Mouse (Mus musculus): ENCODE results near the gene 4930544G11Rik. TPM values are rescaled to one million over a fixed set of nuclear protein-coding genes. Genes with fewer than 3 reads are reported as not detected.

Gene 4930544G11Rik
- not detected in 2 replicates for polyA plus RNA-seq (2011; ENCODE audit: insufficient read depth, insufficient read length, low read depth, missing spikeins)

DNA sequence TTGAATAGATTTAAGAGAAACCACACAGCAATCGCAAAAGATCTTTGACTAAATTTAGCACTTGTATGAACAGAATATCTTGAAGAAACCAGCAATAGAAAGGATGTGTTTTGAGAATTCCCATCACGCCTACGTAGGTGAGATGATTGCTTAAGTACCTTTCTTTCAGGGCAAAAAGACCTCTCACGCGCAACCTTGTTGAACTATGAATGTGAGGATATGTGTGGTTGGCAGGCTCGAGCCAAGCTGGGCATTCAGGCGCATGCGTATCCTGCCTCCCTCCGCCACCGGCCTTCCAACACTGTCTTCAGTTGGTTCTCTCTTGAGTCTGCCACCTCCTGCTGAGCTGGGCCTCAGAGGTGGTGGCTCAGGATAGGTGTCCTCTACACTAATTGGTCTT is at the start of gene 4930544G11Rik:
Gene 4930544G11Rik (plus strand): TSS at position 301 of the 400 bp plus-strand sequence.
- Histone ChIP-seq H3K4me1 (ENCODE audit: control insufficient read depth, insufficient read depth, low read length) (no peaks in the 10 kb centered on the region), H3K9ac (ENCODE audit: low read depth, poor library complexity, severe bottlenecking) (no peak within 1 kb of the TSS), H3K9me3 (replicated peaks; ENCODE audit: control insufficient read depth, insufficient read depth, low read length, poor library complexity, severe bottlenecking) (no peaks in the 10 kb centered on the region), H3K27me3 (ENCODE audit: control insufficient read depth, insufficient read depth, low read length, poor library complexity, severe bottlenecking) (no peaks in the 10 kb centered on the region), H3K36me3 (ENCODE audit: control insufficient read depth, insufficient read depth, low read length, poor library complexity, severe bottlenecking) (no peaks in the 10 kb centered on the region), H3K4me3 (ENCODE audit: low read depth, low read length) (no peak within 1 kb of the TSS), H3K27ac (ENCODE audit: insufficient read depth, low read length) (no peak within 1 kb of the TSS)
- TF ChIP-seq CTCF (IDR thresholded peaks at IDR 0.05; ENCODE audit: low read depth, low read length) (no peak), EP300 (IDR thresholded peaks at IDR 0.05; ENCODE audit: insufficient read depth, low read depth, low read length) (no peak), POLR2A (IDR thresholded peaks at IDR 0.05; ENCODE audit: insufficient read depth, low read length) (no peak)

- H3K9me3 ChIP-seq (replicated peaks; ENCODE audit: control insufficient read depth, insufficient read depth, low read length, poor library complexity, severe bottlenecking): no peaks in the 10 kb centered on the region
- no peaks in the 10 kb centered on the region for H3K4me1 ChIP-seq (ENCODE audit: control insufficient read depth, insufficient read depth, low read length)
- H3K4me3 ChIP-seq (ENCODE audit: low read depth, low read length): no peak overlapping the region
- no peak overlapping the region for H3K27ac ChIP-seq (ENCODE audit: insufficient read depth, low read length)
- H3K9ac ChIP-seq (ENCODE audit: low read depth, poor library complexity, severe bottlenecking): no peak overlapping the region
- TF ChIP-seq CTCF (IDR thresholded peaks at IDR 0.05; ENCODE audit: low read depth, low read length) (no peak), POLR2A (IDR thresholded peaks at IDR 0.05; ENCODE audit: insufficient read depth, low read length) (no peak), EP300 (IDR thresholded peaks at IDR 0.05; ENCODE audit: insufficient read depth, low read depth, low read length) (no peak)
- no peaks in the 10 kb centered on the region for H3K27me3 ChIP-seq (ENCODE audit: control insufficient read depth, insufficient read depth, low read length, poor library complexity, severe bottlenecking)
- H3K36me3 ChIP-seq (ENCODE audit: control insufficient read depth, insufficient read depth, low read length, poor library complexity, severe bottlenecking): peaks cover 4% of the 10 kb centered on the region
Measured at GRCm38 (mm10) chr6:65906657-65907182, 45.7 kb upstream of the 4930544G11Rik start.

- no peak for TF ChIP-seq EP300 (IDR thresholded peaks at IDR 0.05; ENCODE audit: insufficient read depth, low read depth, low read length)
- no peaks in the 10 kb centered on the region for H3K4me1 ChIP-seq (ENCODE audit: control insufficient read depth, insufficient read depth, low read length)
Measured at GRCm38 (mm10) chr6:65915421-65915820, 37.0 kb upstream of the 4930544G11Rik start.

GRCm38 (mm10) chr6:65921703-65922102 is 30.7 kb upstream of the 4930544G11Rik start:
- Histone ChIP-seq H3K36me3 (ENCODE audit: control insufficient read depth, insufficient read depth, low read length, poor library complexity, severe bottlenecking) (no peaks in the 10 kb centered on the region), H3K27ac (ENCODE audit: insufficient read depth, low read length) (no peak overlapping the region), H3K9ac (ENCODE audit: low read depth, poor library complexity, severe bottlenecking) (no peak overlapping the region), H3K4me3 (ENCODE audit: low read depth, low read length) (no peak overlapping the region), H3K27me3 (ENCODE audit: control insufficient read depth, insufficient read depth, low read length, poor library complexity, severe bottlenecking) (no peaks in the 10 kb centered on the region), H3K9me3 (replicated peaks; ENCODE audit: control insufficient read depth, insufficient read depth, low read length, poor library complexity, severe bottlenecking) (no peaks in the 10 kb centered on the region), H3K4me1 (ENCODE audit: control insufficient read depth, insufficient read depth, low read length) (no peaks in the 10 kb centered on the region)
- TF ChIP-seq EP300 (IDR thresholded peaks at IDR 0.05; ENCODE audit: insufficient read depth, low read depth, low read length): no peak
- TF ChIP-seq CTCF (IDR thresholded peaks at IDR 0.05; ENCODE audit: low read depth, low read length): no peak
- TF ChIP-seq POLR2A (IDR thresholded peaks at IDR 0.05; ENCODE audit: insufficient read depth, low read length): no peak

More at GRCm38 (mm10) chr6:65915421-65915820, 37.0 kb upstream of the 4930544G11Rik start:
- Histone ChIP-seq H3K27ac (ENCODE audit: insufficient read depth, low read length) (no peak overlapping the region), H3K27me3 (ENCODE audit: control insufficient read depth, insufficient read depth, low read length, poor library complexity, severe bottlenecking) (no peaks in the 10 kb centered on the region), H3K9me3 (replicated peaks; ENCODE audit: control insufficient read depth, insufficient read depth, low read length, poor library complexity, severe bottlenecking) (no peaks in the 10 kb centered on the region), H3K9ac (ENCODE audit: low read depth, poor library complexity, severe bottlenecking) (no peak overlapping the region), H3K4me3 (ENCODE audit: low read depth, low read length) (no peak overlapping the region), H3K36me3 (ENCODE audit: control insufficient read depth, insufficient read depth, low read length, poor library complexity, severe bottlenecking) (no peaks in the 10 kb centered on the region)

DNA sequence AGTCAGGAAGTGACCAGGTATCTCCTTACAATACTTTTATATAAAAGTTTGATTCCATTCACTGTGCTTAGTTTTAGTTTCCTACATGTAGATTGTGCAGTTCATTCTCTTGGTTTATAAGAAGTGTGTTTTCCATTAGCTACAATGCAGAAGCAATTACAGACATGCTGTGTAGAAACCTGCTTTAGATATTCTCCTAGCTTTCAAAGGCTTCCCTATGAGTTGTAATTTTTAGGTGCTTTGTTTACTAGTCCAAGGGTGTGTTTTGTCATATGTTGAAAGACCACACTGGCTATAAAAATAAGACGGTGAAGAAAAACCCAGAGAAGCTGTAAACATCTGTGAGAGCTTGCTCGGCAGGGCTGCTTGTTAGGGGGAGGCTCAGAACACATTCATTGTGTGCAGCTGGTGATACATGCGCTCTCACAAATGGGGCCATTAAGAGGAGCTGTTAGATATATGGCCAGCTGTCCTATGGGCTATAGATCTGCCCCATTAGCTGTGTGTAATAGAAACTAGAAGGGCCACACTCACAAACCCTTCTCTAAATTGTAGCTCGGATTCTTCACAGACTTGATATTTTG is 28.8 kb upstream of the 4930544G11Rik start:
- TF ChIP-seq POLR2A (IDR thresholded peaks at IDR 0.05; ENCODE audit: insufficient read depth, low read length) (no peak), CTCF (IDR thresholded peaks at IDR 0.05; ENCODE audit: low read depth, low read length) (no peak), EP300 (IDR thresholded peaks at IDR 0.05; ENCODE audit: insufficient read depth, low read depth, low read length) (no peak)
- H3K4me3 ChIP-seq (ENCODE audit: low read depth, low read length): no peak overlapping the region
- no peak overlapping the region for H3K9ac ChIP-seq (ENCODE audit: low read depth, poor library complexity, severe bottlenecking)
- no peaks in the 10 kb centered on the region for H3K36me3 ChIP-seq (ENCODE audit: control insufficient read depth, insufficient read depth, low read length, poor library complexity, severe bottlenecking)
- H3K9me3 ChIP-seq (replicated peaks; ENCODE audit: control insufficient read depth, insufficient read depth, low read length, poor library complexity, severe bottlenecking): no peaks in the 10 kb centered on the region
- no peaks in the 10 kb centered on the region for H3K27me3 ChIP-seq (ENCODE audit: control insufficient read depth, insufficient read depth, low read length, poor library complexity, severe bottlenecking)
- no peak overlapping the region for H3K27ac ChIP-seq (ENCODE audit: insufficient read depth, low read length)
- no peaks in the 10 kb centered on the region for H3K4me1 ChIP-seq (ENCODE audit: control insufficient read depth, insufficient read depth, low read length)

DNA sequence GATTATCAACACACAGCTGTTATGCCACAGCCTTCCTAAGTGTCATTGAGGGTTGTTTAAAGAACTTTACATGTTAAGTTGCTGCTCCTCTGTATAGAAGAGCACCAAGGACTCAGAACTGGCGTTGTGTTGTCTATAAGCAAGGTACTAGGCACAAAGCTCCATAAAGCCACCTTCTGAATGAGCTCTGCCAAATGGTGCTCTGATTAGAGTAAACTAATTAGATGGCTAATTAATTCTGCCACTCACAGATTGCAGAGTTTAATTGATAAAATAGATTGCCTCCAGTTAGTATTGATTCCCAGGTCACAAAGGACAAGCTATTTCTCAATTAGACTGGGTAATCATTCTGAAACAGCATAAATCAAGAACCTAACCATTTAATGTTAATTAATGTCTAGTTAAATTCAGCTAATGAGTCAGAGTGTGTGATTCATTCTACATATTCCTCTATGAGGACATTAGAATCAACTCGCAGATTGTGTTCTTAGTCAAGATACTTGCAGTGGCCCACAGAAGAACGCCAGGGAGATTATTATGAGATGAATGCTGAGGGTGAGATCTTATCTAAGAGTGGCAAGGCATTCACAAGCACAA is 26.6 kb upstream of the 4930544G11Rik start:
- no peak overlapping the region for H3K27ac ChIP-seq (ENCODE audit: insufficient read depth, low read length)
- H3K4me1 ChIP-seq (ENCODE audit: control insufficient read depth, insufficient read depth, low read length): no peaks in the 10 kb centered on the region
- TF ChIP-seq EP300 (IDR thresholded peaks at IDR 0.05; ENCODE audit: insufficient read depth, low read depth, low read length): no peak
- no peak for TF ChIP-seq POLR2A (IDR thresholded peaks at IDR 0.05; ENCODE audit: insufficient read depth, low read length)
- no peak for TF ChIP-seq CTCF (IDR thresholded peaks at IDR 0.05; ENCODE audit: low read depth, low read length)
- H3K4me3 ChIP-seq (ENCODE audit: low read depth, low read length): no peak overlapping the region
- peaks cover 4% of the 10 kb centered on the region; the same call in 1 of the 2 replicates for H3K36me3 ChIP-seq (ENCODE audit: control insufficient read depth, insufficient read depth, low read length, poor library complexity, severe bottlenecking)
- no peak overlapping the region for H3K9ac ChIP-seq (ENCODE audit: low read depth, poor library complexity, severe bottlenecking)
- H3K27me3 ChIP-seq (ENCODE audit: control insufficient read depth, insufficient read depth, low read length, poor library complexity, severe bottlenecking): no peaks in the 10 kb centered on the region
- no peaks in the 10 kb centered on the region for H3K9me3 ChIP-seq (replicated peaks; ENCODE audit: control insufficient read depth, insufficient read depth, low read length, poor library complexity, severe bottlenecking)

Data from ES-Bruce4 (cell line).